Mouse (Mus musculus): Measurements from ENCODE around the gene S100g. TPM values are rescaled to one million over a fixed set of nuclear protein-coding genes. Genes with fewer than 3 reads are reported as not detected.

The S100g gene
- total and polyA plus RNA-seq, 3 experiments: not detected

GRCm38 (mm10) chrX:162915697-162916096 lies 48.7 kb downstream of the S100g start:
- ATAC-seq (ENCODE audit: extremely low read depth, insufficient number of reproducible peaks, low FRiP score, poor library complexity, severe bottlenecking) (peak; percentile 34; the same call in 1 of the 2 replicates), DNase-seq (ENCODE audit: low spot score) (peak; percentile 2)
- Histone ChIP-seq H3K4me1 (ENCODE audit: insufficient read depth, low read depth, low read length) (no peaks in the 10 kb centered on the region), H3K9me3 (replicated peaks) (no peaks in the 10 kb centered on the region), H3K36me3 (replicated peaks) (peaks cover 46% of the 10 kb centered on the region), H3K4me3 (ENCODE audit: low read depth, low read length) (no peak overlapping the region), H3K27me3 (ENCODE audit: insufficient read depth, low read length) (no peaks in the 10 kb centered on the region)
- TF ChIP-seq TAL1 (conservative IDR thresholded peaks at IDR 0.05; ENCODE audit: low read depth, low read length) (no peak), CTCF (IDR thresholded peaks at IDR 0.05; ENCODE audit: low read depth, low read length) (peak; percentile 68; the same call in 1 of the 2 replicates)

DNA sequence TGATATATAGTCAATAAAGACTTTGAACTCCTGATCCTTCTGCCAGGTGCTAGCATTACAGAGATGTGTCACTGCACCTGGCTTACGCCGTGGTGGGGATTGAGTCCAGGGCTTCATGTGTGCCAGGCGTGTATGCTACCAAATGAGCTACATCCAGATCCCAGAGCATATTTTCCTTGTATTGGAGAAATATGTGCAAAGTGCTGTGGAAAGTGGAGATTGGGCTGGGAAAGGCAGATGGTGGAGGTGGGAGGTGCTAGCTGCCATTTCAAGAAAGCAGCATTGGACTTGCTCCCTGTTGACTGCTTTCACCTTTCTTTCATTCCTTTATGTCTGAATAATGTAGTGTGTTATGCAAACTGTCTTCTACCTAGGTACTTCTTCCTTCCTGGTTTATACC lies 50.7 kb downstream of the S100g start:
- ATAC-seq (ENCODE audit: extremely low read depth, insufficient number of reproducible peaks, low FRiP score, poor library complexity, severe bottlenecking) (no peak), DNase-seq (ENCODE audit: low spot score) (no peak)
- no peak overlapping the region for H3K4me3 ChIP-seq (ENCODE audit: low read depth, low read length)
- TF ChIP-seq CTCF (IDR thresholded peaks at IDR 0.05; ENCODE audit: low read depth, low read length) (no peak), GATA2 (IDR thresholded peaks at IDR 0.05; ENCODE audit: borderline replicate concordance, low read depth, low read length) (no peak), GATA1 (IDR thresholded peaks at IDR 0.05; ENCODE audit: borderline replicate concordance, low read length) (no peak), TAL1 (conservative IDR thresholded peaks at IDR 0.05; ENCODE audit: low read depth, low read length) (no peak), POLR2AphosphoS5 (IDR thresholded peaks at IDR 0.05; ENCODE audit: insufficient replicate concordance, low read depth, low read length) (no peak)
- H3K4me1 ChIP-seq (ENCODE audit: insufficient read depth, low read depth, low read length): no peaks in the 10 kb centered on the region
- no peaks in the 10 kb centered on the region for H3K9me3 ChIP-seq (replicated peaks)
- H3K36me3 ChIP-seq (replicated peaks): peaks cover 53% of the 10 kb centered on the region
- no peaks in the 10 kb centered on the region for H3K27me3 ChIP-seq (ENCODE audit: insufficient read depth, low read length)

Other genes starting within 250 kb of the S100g start
- gene Rbbp7, start 204.2 kb downstream of the S100g start, total RNA-seq (2014; fragmentation: Nextera tagmentation): 492 and 520 TPM in 2 replicates
- gene Rbbp7, start 204.2 kb downstream of the S100g start, total RNA-seq (2017): 548 and 617 TPM in 2 replicates
- gene Rbbp7, start 204.2 kb downstream of the S100g start, polyA plus RNA-seq (2012): 237 and 255 TPM in 2 replicates
- 39.1 and 43.0 TPM in 2 replicates for gene Txlng, start 135.1 kb downstream of the S100g start, total RNA-seq (2014; fragmentation: Nextera tagmentation)
- 32.2 and 36.5 TPM in 2 replicates for gene Txlng, start 135.1 kb downstream of the S100g start, total RNA-seq (2017)
- 5.5 and 8.2 TPM in 2 replicates for gene Txlng, start 135.1 kb downstream of the S100g start, polyA plus RNA-seq (2012)
- gene Syap1, start 76.2 kb downstream of the S100g start, total RNA-seq (2014; fragmentation: Nextera tagmentation): 30.6 and 34.4 TPM in 2 replicates
- gene Syap1, start 76.2 kb downstream of the S100g start, total RNA-seq (2017): 46.0 and 53.5 TPM in 2 replicates
- gene Syap1, start 76.2 kb downstream of the S100g start, polyA plus RNA-seq (2012): 5.9 and 6.7 TPM in 2 replicates
- 40.4 and 45.3 TPM in 2 replicates for gene Ctps2, start 63.4 kb downstream of the S100g start, total RNA-seq (2014; fragmentation: Nextera tagmentation)
- gene Ctps2, start 63.4 kb downstream of the S100g start, total RNA-seq (2017): 50.2 and 50.7 TPM in 2 replicates
- gene Ctps2, start 63.4 kb downstream of the S100g start, polyA plus RNA-seq (2012): 1.1 and 1.3 TPM in 2 replicates

All from G1E (cell line).